In the genomic region with DNA sequence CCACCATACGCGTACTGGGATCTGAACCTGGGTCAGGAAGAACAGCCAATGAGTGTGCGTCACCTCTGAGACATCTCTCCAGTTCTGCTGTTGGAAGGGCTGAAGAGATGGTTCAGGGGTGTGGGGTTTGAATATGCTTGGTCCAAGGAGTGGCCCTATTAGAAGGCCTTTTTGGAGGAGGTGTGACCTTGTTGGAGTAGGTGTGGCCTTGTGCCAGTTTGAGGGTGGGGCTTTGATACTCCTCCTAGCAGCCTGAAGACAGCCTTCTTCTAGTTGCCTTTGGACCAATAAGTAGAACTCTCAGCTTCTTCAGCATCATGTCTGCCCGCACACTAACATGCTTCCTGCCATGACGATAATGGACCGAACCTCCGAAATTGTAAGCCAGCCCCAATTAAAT, we compare ENCODE assay signal across 28 mouse cellular contexts. TPM values are rescaled to one million over a fixed set of nuclear protein-coding genes. Genes with fewer than 3 reads are reported as not detected.
DNase-seq lines count a peak whose midpoint lies in the region; ATAC-seq and TF ChIP-seq lines count a peak whose summit lies in the region.
"Had no signal": no experiment of that assay in that cellular context is flagged by ENCODE, and none has a peak within 500 bp of the region (broad histone marks: within the 10 kb centered on the region; RNA-seq: fewer than 3 reads in every experiment).

No protein-coding gene starts in this region.

- peaks cover 7% of the 10 kb centered on the region for H3K4me1 ChIP-seq in liver, embryonic 11.5 days (replicated peaks; ENCODE audit: control insufficient read depth, insufficient read depth, low read length)
- H3K4me1 ChIP-seq in liver, embryonic 14.5 days (replicated peaks; ENCODE audit: control insufficient read depth in 2 of 2, insufficient read depth in 2 of 2, low read length in 1 of 2): peaks cover 22 to 25% of the 10 kb centered on the region in 2 experiments
- peaks cover 20% of the 10 kb centered on the region for H3K4me1 ChIP-seq in liver, postnatal 0 days (ENCODE audit: insufficient read depth)
- no peaks in the 10 kb centered on the region for H3K4me1 ChIP-seq in intestine, embryonic 15.5 days (replicated peaks)
- H3K4me1 ChIP-seq: embryonic facial prominence, embryonic 10.5 days; hindbrain, embryonic 12.5 days had no signal

- H3K9ac ChIP-seq in liver, embryonic 11.5 days (ENCODE audit: low read depth, low read length): no peak overlapping the region
- no peak overlapping the region for H3K9ac ChIP-seq in liver, embryonic 14.5 days (replicated peaks)
- H3K9ac ChIP-seq in liver, postnatal 0 days (replicated peaks): no peak overlapping the region
- H3K9ac ChIP-seq in intestine, embryonic 15.5 days: no peak overlapping the region
- H3K9ac ChIP-seq: embryonic facial prominence, embryonic 13.5 days; forebrain, postnatal 0 days; heart, embryonic 12.5 days; heart, embryonic 15.5 days; hindbrain, embryonic 12.5 days; hindbrain, embryonic 15.5 days had no signal

- no peaks in the 10 kb centered on the region for H3K9me3 ChIP-seq in liver, embryonic 11.5 days (ENCODE audit: control insufficient read depth, low read length)
- H3K9me3 ChIP-seq in liver, embryonic 14.5 days (ENCODE audit: control insufficient read depth, low read length): no peaks in the 10 kb centered on the region
- no peaks in the 10 kb centered on the region for H3K9me3 ChIP-seq in liver, postnatal 0 days (ENCODE audit: low read length)
- H3K9me3 ChIP-seq in intestine, embryonic 15.5 days: no peaks in the 10 kb centered on the region
- H3K9me3 ChIP-seq: embryonic facial prominence, embryonic 10.5 days; embryonic facial prominence, embryonic 13.5 days; G1E; heart, embryonic 12.5 days; heart, embryonic 15.5 days; hindbrain, embryonic 12.5 days; hindbrain, embryonic 15.5 days had no signal

- no peak for TF ChIP-seq CTCF in liver, embryonic 14.5 days (IDR thresholded peaks at IDR 0.05; ENCODE audit: low read depth)
- TF ChIP-seq CTCF in liver, postnatal 0 days (IDR thresholded peaks at IDR 0.05; ENCODE audit: low read depth): no peak

- no peaks in the 10 kb centered on the region for H3K27me3 ChIP-seq in liver, embryonic 11.5 days (replicated peaks; ENCODE audit: control insufficient read depth, insufficient read depth, low read length)
- H3K27me3 ChIP-seq in liver, embryonic 14.5 days (ENCODE audit: control insufficient read depth, insufficient read depth, low read length): no peaks in the 10 kb centered on the region
- H3K27me3 ChIP-seq in liver, postnatal 0 days (ENCODE audit: insufficient read depth, low read length): no peaks in the 10 kb centered on the region
- no peaks in the 10 kb centered on the region for H3K27me3 ChIP-seq in intestine, embryonic 15.5 days (replicated peaks)
- H3K27me3 ChIP-seq: CH12.LX; embryonic facial prominence, embryonic 13.5 days; heart, embryonic 15.5 days; hindbrain, embryonic 12.5 days; hindbrain, embryonic 15.5 days; Patski had no signal

- TF ChIP-seq EP300 in liver, embryonic 14.5 days (IDR thresholded peaks at IDR 0.05; ENCODE audit: low read depth): no peak
- TF ChIP-seq EP300 in liver, postnatal 0 days (IDR thresholded peaks at IDR 0.05; ENCODE audit: low read depth): no peak

- no peak overlapping the region for H3K4me2 ChIP-seq in liver, embryonic 11.5 days
- no peak overlapping the region for H3K4me2 ChIP-seq in liver, embryonic 14.5 days (ENCODE audit: low read depth)
- no peak overlapping the region for H3K4me2 ChIP-seq in liver, postnatal 0 days (ENCODE audit: low read depth, low read length)
- no peak overlapping the region for H3K4me2 ChIP-seq in intestine, embryonic 15.5 days (replicated peaks)
- H3K4me2 ChIP-seq: embryonic facial prominence, embryonic 13.5 days; heart, embryonic 12.5 days; heart, embryonic 15.5 days; hindbrain, embryonic 12.5 days; hindbrain, embryonic 15.5 days had no signal

- no peak for ATAC-seq in liver, embryonic 11.5 days (replicated peaks; ENCODE audit: low FRiP score)
- ATAC-seq in erythroid progenitor cell, adult 5-6 weeks (replicated peaks; ENCODE audit: low FRiP score, poor library complexity, severe bottlenecking): peak; percentile 89
- peak; percentile 65; the same call in 1 of the 2 replicates for ATAC-seq in liver, embryonic 14.5 days (ENCODE audit: insufficient read depth)
- peak; percentile 33; the same call in 1 of the 2 replicates for ATAC-seq in liver, postnatal 0 days
- no peak for ATAC-seq in intestine, embryonic 15.5 days
- ATAC-seq: forebrain, embryonic 14.5 days; Patski had no signal

- H3K4me3 ChIP-seq in liver, embryonic 11.5 days (ENCODE audit: low read depth, low read length): no peak overlapping the region
- H3K4me3 ChIP-seq in liver, embryonic 14.5 days (ENCODE audit: insufficient read depth in 1 of 2, low read depth in 2 of 2, low read length in 2 of 2): no peak overlapping the region
- H3K4me3 ChIP-seq in liver, postnatal 0 days (ENCODE audit: low read depth, low read length): no peak overlapping the region
- no peak overlapping the region for H3K4me3 ChIP-seq in intestine, embryonic 15.5 days (replicated peaks)
- H3K4me3 ChIP-seq: embryonic facial prominence, embryonic 10.5 days; embryonic facial prominence, embryonic 13.5 days; heart, embryonic 12.5 days; heart, embryonic 15.5 days; hindbrain, embryonic 12.5 days; hindbrain, embryonic 15.5 days had no signal

- H3K36me3 ChIP-seq in liver, embryonic 11.5 days (ENCODE audit: control insufficient read depth, insufficient read depth, low read length): no peaks in the 10 kb centered on the region
- H3K36me3 ChIP-seq in liver, embryonic 14.5 days (replicated peaks; ENCODE audit: control insufficient read depth, insufficient read depth, low read depth): no peaks in the 10 kb centered on the region
- H3K36me3 ChIP-seq in liver, postnatal 0 days (replicated peaks; ENCODE audit: insufficient read depth, low read length): no peaks in the 10 kb centered on the region
- no peaks in the 10 kb centered on the region for H3K36me3 ChIP-seq in intestine, embryonic 15.5 days
- H3K36me3 ChIP-seq: embryonic facial prominence, embryonic 10.5 days; embryonic facial prominence, embryonic 13.5 days; G1E; heart, embryonic 12.5 days; heart, embryonic 15.5 days; hindbrain, embryonic 12.5 days; hindbrain, embryonic 15.5 days had no signal

- WGBS in liver, embryonic 11.5 days: 96% methylated on average over 7 of the region's 7 CpGs
- WGBS in liver, embryonic 14.5 days (ENCODE audit: insufficient replicate concordance): 89% methylated on average over 7 of the region's 7 CpGs
- 93% methylated on average over 7 of the region's 7 CpGs for WGBS in liver, postnatal 0 days (ENCODE audit: insufficient replicate concordance)
- WGBS in intestine, embryonic 15.5 days: 96% methylated on average over 7 of the region's 7 CpGs

- peak; percentile 53 for DNase-seq in liver
- no peak for DNase-seq in liver, embryonic 11.5 days (ENCODE audit: low spot score)
- DNase-seq in liver, embryonic 14.5 days (ENCODE audit: low read depth in 3 of 3, low spot score in 3 of 3): peak in 1 of 3 experiments; percentile 24
- no peak for DNase-seq in liver, postnatal 0 days
- DNase-seq in urinary bladder, postnatal 4 days (ENCODE audit: low spot score in 2 of 2): no peak
- DNase-seq: adrenal gland, postnatal 10 days; adrenal gland, postnatal 36 days; B cell, adult 2 months; cerebellum, adult 18-20 months; cerebellum, adult 9-11 months; cerebellum, postnatal 36 days; embryo, embryonic 11 days; forebrain, postnatal 0 days; gastrocnemius, postnatal 25 days; heart, adult 18-20 months had no signal

- H3K27ac ChIP-seq in liver, embryonic 11.5 days (ENCODE audit: low read depth, low read length): no peak overlapping the region
- H3K27ac ChIP-seq in liver, embryonic 14.5 days: no peak overlapping the region
- no peak overlapping the region for H3K27ac ChIP-seq in liver, postnatal 0 days (ENCODE audit: low read depth)
- no peak overlapping the region for H3K27ac ChIP-seq in intestine, embryonic 15.5 days
- H3K27ac ChIP-seq: embryonic facial prominence, embryonic 10.5 days; embryonic facial prominence, embryonic 13.5 days; heart, embryonic 15.5 days; hindbrain, embryonic 12.5 days had no signal

RNA-seq across cellular contexts. Expression of a gene that starts 49.2 kb away (rescaled TPM):
- polyA plus RNA-seq in liver, embryonic 11.5 days (2014; fragmentation: Nextera tagmentation; extraction: Ambion mirVana): 13.2 and 15.9 TPM in 2 replicates
- total RNA-seq in erythroid progenitor cell, adult 5-6 weeks (2015; ENCODE audit: low replicate concordance): not detected in 2 replicates
- 0.26 TPM in 1 of 2 replicates, not detected in the other for total RNA-seq in erythroid progenitor cell, adult 5-6 weeks (2017; ENCODE audit: low replicate concordance)
- 1.1 TPM in 2 replicates for polyA plus RNA-seq in liver, embryonic 14.5 days (2012; rRNA removed)
- 1.6 and 1.7 TPM in 2 replicates for polyA plus RNA-seq in liver, embryonic 14.5 days (2014; fragmentation: Nextera tagmentation; extraction: Ambion mirVana)
- 2.2 and 2.3 TPM in 2 replicates for polyA plus RNA-seq in liver, postnatal 0 days (2015; fragmentation: Nextera tagmentation; extraction: Ambion mirVana)
- 54.0 and 54.2 TPM in 2 replicates for polyA plus RNA-seq in intestine, embryonic 15.5 days (2015; fragmentation: Nextera tagmentation; extraction: Ambion mirVana)
- total RNA-seq: G1E; hematopoietic stem cell, adult 5-6 weeks had no signal

Comparison
In these comparisons a context has a peak if more than half of its experiments do, and no peak if none do; other contexts are left out.
1. ATAC-seq: peak in erythroid progenitor cell, adult 5-6 weeks (single experiment), liver, embryonic 14.5 days (single experiment) and liver, postnatal 0 days (single experiment); none in liver, embryonic 11.5 days (single experiment) and intestine, embryonic 15.5 days (single experiment).